Mouse (Mus musculus): ENCODE measurements around the gene Cabcoco1.

- TF ChIP-seq CTCF (IDR thresholded peaks at IDR 0.05; ENCODE audit: insufficient read depth, low read length) (no peak), POLR2A (IDR thresholded peaks at IDR 0.05; ENCODE audit: borderline replicate concordance, extremely low read depth, low read depth, low read length) (no peak)
Measured at GRCm38 (mm10) chr10:68504586-68505152, 37.0 kb downstream of the Cabcoco1 start.

Data from lung, adult 2 months (tissue).